Mouse (Mus musculus): ENCODE results near the gene Lif. TPM values are rescaled to one million over a fixed set of nuclear protein-coding genes. Genes with fewer than 3 reads are reported as not detected.

Gene Lif
- polyA plus RNA-seq, 1 experiment from 2014 or later, result 0.08 TPM

DNA sequence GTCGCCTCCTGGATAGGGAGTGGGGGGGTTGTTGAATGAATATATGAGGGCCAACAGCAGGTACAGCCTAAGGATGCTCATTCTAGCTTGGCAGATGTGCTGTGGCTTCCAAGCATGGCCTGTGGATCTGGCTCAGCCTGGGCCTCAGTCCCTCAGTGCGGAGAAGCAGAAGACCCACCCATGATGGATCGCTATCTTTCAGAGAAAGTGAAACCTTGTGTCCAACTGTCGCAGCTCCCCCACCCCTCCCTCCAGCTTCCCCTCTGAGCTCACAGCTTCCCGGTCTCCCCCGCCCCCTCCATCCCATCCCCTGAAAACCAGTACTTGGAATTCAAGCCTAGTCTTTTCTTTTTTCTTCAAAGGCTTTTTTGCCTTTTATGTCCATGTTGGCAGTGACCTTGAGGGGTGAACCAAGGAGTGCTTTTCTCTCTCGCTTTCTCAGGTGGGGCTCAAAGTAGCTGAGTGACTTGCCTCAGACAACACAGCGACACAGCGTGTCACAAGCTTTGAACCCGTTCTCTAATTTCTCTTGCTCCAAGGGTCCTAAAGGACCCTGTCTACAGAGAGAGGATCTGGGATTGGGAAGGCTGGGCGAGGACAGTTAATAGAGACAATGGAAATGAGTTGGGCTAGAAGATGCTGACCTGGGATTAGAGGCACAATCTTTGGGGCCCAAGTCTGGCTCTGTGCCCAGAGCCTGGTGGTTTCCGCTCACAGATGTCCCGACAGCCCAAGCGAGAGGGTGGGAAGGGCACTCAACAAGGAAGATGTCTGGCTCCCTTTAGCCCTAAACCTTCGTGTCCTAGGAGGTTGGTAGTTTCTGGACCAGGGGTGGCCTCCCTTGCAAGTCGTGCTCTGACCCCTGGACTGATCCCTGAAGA lies 21.5 kb upstream of the Lif start, which contains the start of gene Osm:
Gene Osm, plus strand, starts transcription at position 756 of the 881 bp plus-strand sequence.
- Histone ChIP-seq H3K9me3 (no peaks in the 10 kb centered on the region), H3K9ac (no peak within 1 kb of the TSS), H3K27ac (no peak within 1 kb of the TSS), H3K4me3 (no peak within 1 kb of the TSS), H3K36me3 (no peaks in the 10 kb centered on the region), H3K4me1 (no peaks in the 10 kb centered on the region), H3K4me2 (replicated peaks) (no peak within 1 kb of the TSS), H3K27me3 (no peaks in the 10 kb centered on the region)
- WGBS, result 75% methylated on average over 16 of the region's 16 CpGs
- ATAC-seq (ENCODE audit: low FRiP score, low read depth), result no peak

DNA sequence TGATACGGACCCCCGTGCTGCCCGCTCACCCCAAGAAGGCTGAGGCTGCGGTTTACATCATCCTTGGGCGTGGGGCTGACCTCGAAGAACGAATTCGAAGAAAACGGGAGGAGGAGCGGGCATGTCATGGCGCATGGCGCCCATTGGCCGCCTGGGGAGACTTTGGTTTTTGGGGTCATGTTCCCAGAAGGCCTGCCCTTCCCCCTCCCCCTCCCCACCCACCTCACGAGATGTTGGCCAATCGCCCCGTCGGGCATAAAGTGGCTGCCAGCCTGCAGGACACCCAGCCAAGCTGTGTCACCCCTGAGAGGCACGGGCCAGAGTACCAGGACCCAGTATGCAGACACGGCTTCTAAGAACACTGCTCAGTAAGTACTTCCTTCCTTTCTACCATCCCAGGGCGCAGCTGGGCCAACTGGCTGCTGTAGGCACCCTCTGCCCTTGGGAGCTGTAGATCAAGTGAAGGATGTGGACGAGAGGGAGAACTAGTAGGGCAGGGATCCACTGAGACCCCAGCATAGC lies 20.8 kb upstream of the Lif start:
- H3K27ac ChIP-seq, result no peak overlapping the region
- H3K4me2 ChIP-seq (replicated peaks), result no peak overlapping the region
- no peaks in the 10 kb centered on the region for H3K27me3 ChIP-seq
- no peak for ATAC-seq (ENCODE audit: low FRiP score, low read depth)
- H3K36me3 ChIP-seq, result no peaks in the 10 kb centered on the region
- H3K4me1 ChIP-seq, result no peaks in the 10 kb centered on the region
- WGBS, result 93% methylated on average over 21 of the region's 21 CpGs
- H3K4me3 ChIP-seq, result no peak overlapping the region
- no peak overlapping the region for H3K9ac ChIP-seq
- no peaks in the 10 kb centered on the region for H3K9me3 ChIP-seq

DNA sequence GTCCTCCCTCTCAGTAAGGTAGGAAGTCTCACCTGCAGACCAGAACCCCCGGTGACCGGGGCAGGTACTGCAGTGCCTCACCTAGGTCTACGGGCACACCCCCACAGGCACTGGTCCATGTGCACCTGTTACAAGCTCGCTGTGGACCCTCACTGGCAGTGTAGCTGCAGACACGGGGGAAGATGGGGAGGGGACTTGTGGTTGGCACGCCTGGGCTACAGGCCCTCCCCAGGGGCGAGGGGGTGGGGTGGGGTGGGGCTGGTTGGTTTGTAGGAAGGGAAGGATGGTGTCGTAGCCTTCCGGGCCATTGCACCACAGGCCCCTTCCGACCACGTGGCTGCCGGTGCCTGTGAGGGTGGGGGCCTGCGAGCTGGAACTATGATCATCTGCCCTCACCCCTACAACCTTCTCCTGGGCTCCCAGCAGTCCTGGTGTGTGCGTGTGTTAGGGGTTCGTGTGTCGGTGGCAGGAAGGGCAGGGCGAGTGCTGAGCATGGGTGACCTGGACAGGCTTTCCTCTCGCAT lies 19.9 kb upstream of the Lif start:
- Histone ChIP-seq H3K27ac (no peak overlapping the region), H3K27me3 (no peaks in the 10 kb centered on the region), H3K36me3 (no peaks in the 10 kb centered on the region), H3K9ac (no peak overlapping the region), H3K4me3 (no peak overlapping the region), H3K4me1 (no peaks in the 10 kb centered on the region), H3K4me2 (replicated peaks) (no peak overlapping the region), H3K9me3 (no peaks in the 10 kb centered on the region)
- no peak for ATAC-seq (ENCODE audit: low FRiP score, low read depth)
- WGBS, result 82% methylated on average over 18 of the region's 18 CpGs

DNA sequence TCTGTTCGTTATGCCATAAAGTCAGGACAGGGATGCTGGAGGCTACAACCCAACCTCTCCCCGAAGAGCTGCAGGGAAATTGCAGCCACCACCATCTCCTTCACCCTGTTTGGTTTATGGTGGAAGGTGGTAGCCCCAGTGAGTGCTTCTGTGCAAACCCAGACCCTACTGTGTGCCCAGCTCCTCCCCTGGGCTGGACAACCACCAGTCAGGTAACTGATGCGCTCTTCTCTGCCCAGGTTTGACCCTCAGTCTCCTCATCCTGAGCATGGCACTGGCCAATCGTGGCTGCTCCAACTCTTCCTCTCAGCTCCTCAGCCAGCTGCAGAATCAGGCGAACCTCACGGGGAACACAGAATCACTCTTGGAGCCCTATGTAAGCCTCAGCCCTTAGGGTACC lies 19.2 kb upstream of the Lif start:
- Histone ChIP-seq H3K27me3 (no peaks in the 10 kb centered on the region), H3K4me2 (replicated peaks) (no peak overlapping the region), H3K27ac (no peak overlapping the region), H3K4me1 (no peaks in the 10 kb centered on the region), H3K36me3 (no peaks in the 10 kb centered on the region), H3K4me3 (no peak overlapping the region), H3K9ac (no peak overlapping the region), H3K9me3 (no peaks in the 10 kb centered on the region)
- ATAC-seq (ENCODE audit: low FRiP score, low read depth), result no peak
- WGBS, result 90% methylated on average over 6 of the region's 6 CpGs

DNA sequence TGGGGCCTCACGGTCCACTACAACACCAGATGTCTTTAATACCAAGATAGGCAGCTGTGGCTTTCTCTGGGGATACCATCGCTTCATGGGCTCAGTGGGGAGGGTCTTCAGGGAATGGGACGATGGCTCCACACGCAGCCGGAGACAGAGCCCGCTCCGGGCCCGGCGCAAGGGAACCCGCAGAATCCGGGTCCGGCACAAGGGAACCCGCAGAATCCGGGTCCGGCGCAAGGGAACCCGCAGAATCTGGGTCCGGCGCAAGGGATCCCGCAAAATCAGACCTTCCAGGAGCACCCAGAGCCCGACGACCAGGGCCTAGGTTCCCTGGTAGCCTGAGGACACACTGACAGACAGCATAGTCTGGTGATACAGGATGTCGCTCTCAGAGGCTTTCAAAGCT lies 17.7 kb upstream of the Lif start:
- Histone ChIP-seq H3K4me2 (replicated peaks) (no peak overlapping the region), H3K4me3 (no peak overlapping the region), H3K27ac (no peak overlapping the region), H3K4me1 (no peaks in the 10 kb centered on the region), H3K27me3 (no peaks in the 10 kb centered on the region), H3K9ac (no peak overlapping the region), H3K36me3 (no peaks in the 10 kb centered on the region), H3K9me3 (no peaks in the 10 kb centered on the region)
- no peak for ATAC-seq (ENCODE audit: low FRiP score, low read depth)
- WGBS, result 92% methylated on average over 23 of the region's 23 CpGs

DNA sequence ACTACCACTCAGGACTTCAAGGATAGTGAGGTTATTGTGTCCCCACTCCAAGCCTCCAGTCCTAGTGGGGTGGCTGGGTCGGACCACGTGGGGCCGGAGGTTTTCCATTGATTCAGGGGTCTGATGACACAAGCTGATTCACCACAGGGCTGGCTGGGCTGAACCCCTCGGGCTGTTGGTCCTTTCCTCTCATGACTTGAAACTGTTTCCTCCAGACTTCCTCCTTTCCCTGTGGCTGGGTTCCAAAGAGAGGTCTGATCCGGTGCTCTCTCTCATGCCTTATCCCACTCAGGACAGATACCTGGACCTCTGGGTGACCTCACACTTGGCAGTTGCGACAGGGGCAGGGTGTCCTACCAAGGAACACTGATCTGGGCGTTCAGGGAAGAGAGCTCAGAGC lies 17.2 kb upstream of the Lif start:
- H3K4me1 ChIP-seq, result no peaks in the 10 kb centered on the region
- H3K4me2 ChIP-seq (replicated peaks), result no peak overlapping the region
- H3K27ac ChIP-seq, result no peak overlapping the region
- H3K4me3 ChIP-seq, result no peak overlapping the region
- H3K36me3 ChIP-seq, result no peaks in the 10 kb centered on the region
- no peak for ATAC-seq (ENCODE audit: low FRiP score, low read depth)
- H3K27me3 ChIP-seq, result no peaks in the 10 kb centered on the region
- no peak overlapping the region for H3K9ac ChIP-seq
- WGBS, result 75% methylated on average over 7 of the region's 7 CpGs
- H3K9me3 ChIP-seq, result no peaks in the 10 kb centered on the region

DNA sequence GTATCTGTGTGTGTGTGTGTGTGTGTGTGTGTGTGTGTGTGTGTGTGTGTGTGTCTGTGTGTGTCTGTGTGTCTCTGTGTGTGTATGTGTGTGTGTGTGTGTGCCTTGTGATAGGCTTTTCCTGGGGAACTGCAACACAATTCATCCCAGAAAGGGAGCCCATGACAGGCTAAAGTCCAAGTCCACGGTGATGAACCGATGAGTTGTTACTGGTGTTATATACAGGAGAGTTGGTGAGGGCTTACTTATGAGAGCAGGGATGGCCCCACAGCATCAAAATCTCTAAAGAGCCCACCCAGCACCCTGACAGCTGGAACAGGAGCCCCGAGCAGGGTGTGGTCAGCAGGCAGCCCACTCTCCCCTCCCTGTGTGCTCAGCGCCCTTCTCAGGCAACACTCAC lies 16.2 kb upstream of the Lif start:
- H3K9me3 ChIP-seq, result no peaks in the 10 kb centered on the region
- no peaks in the 10 kb centered on the region for H3K27me3 ChIP-seq
- H3K4me3 ChIP-seq, result no peak overlapping the region
- 80% methylated on average over 4 of the region's 4 CpGs for WGBS
- no peaks in the 10 kb centered on the region for H3K36me3 ChIP-seq
- H3K9ac ChIP-seq, result no peak overlapping the region
- H3K4me2 ChIP-seq (replicated peaks), result no peak overlapping the region
- H3K27ac ChIP-seq, result no peak overlapping the region
- no peak for ATAC-seq (ENCODE audit: low FRiP score, low read depth)
- no peaks in the 10 kb centered on the region for H3K4me1 ChIP-seq

DNA sequence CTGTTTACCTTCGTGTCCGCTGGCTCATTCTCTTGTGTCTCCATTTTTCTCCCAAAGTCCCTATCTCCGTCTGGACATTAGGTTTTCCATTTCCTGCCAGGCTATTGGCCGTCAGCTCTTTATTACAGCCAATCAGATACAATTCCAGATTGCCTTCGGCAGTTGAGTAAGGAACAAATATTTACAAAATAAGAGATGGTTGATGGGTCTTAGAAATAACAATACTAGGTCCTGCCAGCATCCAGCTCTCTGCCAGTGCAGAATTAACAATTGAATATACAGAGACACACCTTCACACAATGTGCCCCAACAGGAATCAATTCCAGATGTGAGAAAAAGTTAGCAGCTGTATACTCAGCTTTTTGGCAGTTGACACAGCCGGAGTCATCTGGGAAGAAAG lies 11.2 kb upstream of the Lif start:
- Histone ChIP-seq H3K27me3 (no peaks in the 10 kb centered on the region), H3K36me3 (no peaks in the 10 kb centered on the region), H3K4me3 (no peak overlapping the region), H3K9ac (no peak overlapping the region), H3K9me3 (no peaks in the 10 kb centered on the region), H3K4me1 (no peaks in the 10 kb centered on the region), H3K27ac (no peak overlapping the region), H3K4me2 (replicated peaks) (no peak overlapping the region)
- WGBS, result 52% methylated on average over 6 of the region's 6 CpGs
- ATAC-seq (ENCODE audit: low FRiP score, low read depth), result no peak

DNA sequence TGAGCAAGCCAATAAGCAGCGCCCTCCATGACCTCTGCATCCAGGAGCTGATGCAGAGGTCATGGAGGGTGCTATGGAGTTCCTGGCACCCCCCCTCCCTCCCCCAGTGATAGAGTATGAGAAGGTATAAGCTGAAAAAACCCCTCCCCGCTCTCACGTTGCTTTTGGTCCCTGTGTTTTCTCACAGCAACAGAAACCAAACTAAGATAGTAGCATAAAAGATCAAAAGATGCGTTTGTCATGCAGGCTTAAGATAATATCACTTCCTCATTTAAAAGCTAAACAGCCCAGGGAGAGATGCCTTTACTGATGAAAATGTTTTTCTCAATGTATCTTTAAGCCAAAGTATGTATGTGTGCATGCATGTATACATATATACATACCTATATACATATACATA lies 10.7 kb upstream of the Lif start:
- WGBS, result 63% methylated on average over 4 of the region's 4 CpGs

DNA sequence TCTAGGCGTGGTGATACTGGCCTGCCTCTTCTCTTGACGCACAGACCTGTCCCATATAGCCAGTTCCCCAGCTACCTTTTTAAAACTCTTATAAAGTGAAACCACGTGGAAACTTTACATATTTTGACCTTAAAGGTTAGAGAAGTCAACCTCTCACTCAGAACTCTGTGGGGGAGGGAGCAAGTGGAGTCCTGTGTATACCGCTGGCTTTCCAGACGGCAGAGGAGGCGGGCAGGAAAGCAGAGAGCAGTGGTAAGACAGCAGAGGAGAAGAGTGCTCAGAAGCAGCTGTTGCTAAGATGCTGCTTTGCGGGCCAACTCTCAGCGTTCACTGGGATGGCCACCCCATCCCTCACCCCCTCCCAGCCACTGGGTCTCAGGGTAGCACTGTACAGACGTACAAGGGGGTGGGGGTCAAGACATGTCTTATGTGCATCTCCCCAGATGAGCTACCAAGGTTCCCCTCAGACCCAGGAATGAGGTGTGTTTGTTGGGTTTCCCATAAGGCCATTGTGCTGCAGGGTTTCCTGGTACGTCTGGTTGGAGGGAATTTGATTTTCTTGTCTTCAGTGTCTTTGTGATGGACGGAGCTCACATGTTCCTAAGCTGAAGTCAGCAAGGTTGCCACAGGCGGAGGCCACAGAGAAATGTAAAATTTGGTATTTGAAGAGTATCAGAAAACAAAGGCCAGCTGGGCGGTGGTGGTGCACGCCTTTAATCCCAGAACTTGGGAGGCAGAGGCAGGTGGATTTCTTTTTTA lies 10.0 kb upstream of the Lif start:
- 74% methylated on average over 14 of the region's 14 CpGs for WGBS
- Histone ChIP-seq H3K9ac (no peak overlapping the region), H3K4me2 (replicated peaks) (no peak overlapping the region), H3K4me1 (no peaks in the 10 kb centered on the region), H3K9me3 (no peaks in the 10 kb centered on the region), H3K27me3 (no peaks in the 10 kb centered on the region), H3K36me3 (no peaks in the 10 kb centered on the region), H3K27ac (no peak overlapping the region), H3K4me3 (no peak overlapping the region)
- no peak for ATAC-seq (ENCODE audit: low FRiP score, low read depth)

More for the DNA sequence above, 10.7 kb upstream of the Lif start:
- H3K4me3 ChIP-seq, result no peak overlapping the region
- H3K4me1 ChIP-seq, result no peaks in the 10 kb centered on the region
- H3K9ac ChIP-seq, result no peak overlapping the region
- ATAC-seq (ENCODE audit: low FRiP score, low read depth), result no peak
- no peak overlapping the region for H3K27ac ChIP-seq
- H3K36me3 ChIP-seq, result no peaks in the 10 kb centered on the region
- no peaks in the 10 kb centered on the region for H3K27me3 ChIP-seq
- no peaks in the 10 kb centered on the region for H3K9me3 ChIP-seq
- H3K4me2 ChIP-seq (replicated peaks), result no peak overlapping the region

DNA sequence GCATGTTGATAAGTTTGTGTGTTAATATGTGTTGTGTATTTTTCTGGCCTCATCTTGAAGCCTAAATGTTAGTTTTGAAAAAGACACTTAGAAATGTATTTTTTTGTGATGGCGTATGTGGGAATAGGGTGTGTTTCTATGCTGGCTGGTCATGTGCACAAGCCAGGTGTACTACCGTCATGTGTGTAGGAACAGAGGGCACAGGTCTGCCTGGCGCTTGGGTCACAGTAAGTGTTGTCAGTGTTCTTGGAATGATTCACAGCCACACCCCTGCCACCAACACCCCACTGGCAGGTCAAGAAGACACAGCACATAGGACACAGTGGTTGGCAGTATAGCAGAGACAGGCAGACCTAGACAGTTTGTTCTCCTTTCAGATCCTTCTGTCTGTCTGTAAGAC lies 8.2 kb upstream of the Lif start:
- Histone ChIP-seq H3K27me3 (no peaks in the 10 kb centered on the region), H3K36me3 (no peaks in the 10 kb centered on the region), H3K4me3 (no peak overlapping the region), H3K27ac (no peak overlapping the region), H3K9ac (no peak overlapping the region), H3K4me1 (no peaks in the 10 kb centered on the region), H3K4me2 (replicated peaks) (no peak overlapping the region), H3K9me3 (no peaks in the 10 kb centered on the region)
- ATAC-seq (ENCODE audit: low FRiP score, low read depth), result no peak
- WGBS, result 91% methylated on average over 3 of the region's 3 CpGs

DNA sequence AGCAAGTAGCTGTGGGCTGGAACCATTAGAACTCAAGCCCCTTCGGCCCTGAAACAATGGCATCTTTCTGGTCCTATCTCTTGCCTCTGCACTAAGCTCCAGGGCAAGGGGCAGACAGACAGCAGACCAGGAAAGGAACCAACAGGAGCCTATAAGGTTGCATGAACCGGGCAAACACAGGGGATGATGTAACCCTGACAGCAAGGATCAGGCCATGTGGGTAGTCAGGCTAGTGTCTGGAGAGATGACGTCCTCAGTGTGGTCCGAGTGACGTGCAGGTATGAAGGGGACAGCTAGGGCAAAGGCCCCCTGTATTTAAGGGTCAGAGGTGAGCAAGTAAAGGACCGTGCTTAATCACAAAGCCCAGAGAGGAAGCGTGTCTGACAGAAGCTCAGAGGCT lies 7.1 kb upstream of the Lif start:
- no peak overlapping the region for H3K27ac ChIP-seq

More for the DNA sequence above, 7.1 kb upstream of the Lif start:
- H3K36me3 ChIP-seq, result no peaks in the 10 kb centered on the region
- H3K4me2 ChIP-seq (replicated peaks), result no peak overlapping the region
- WGBS, result 79% methylated on average over 7 of the region's 7 CpGs
- no peaks in the 10 kb centered on the region for H3K9me3 ChIP-seq
- H3K9ac ChIP-seq, result no peak overlapping the region
- ATAC-seq (ENCODE audit: low FRiP score, low read depth), result no peak
- no peaks in the 10 kb centered on the region for H3K27me3 ChIP-seq
- H3K4me3 ChIP-seq, result no peak overlapping the region
- H3K4me1 ChIP-seq, result no peaks in the 10 kb centered on the region
